Mouse (Mus musculus): ENCODE data around the gene Ebf4.
"Not testable (repeated sequence)": the region's sequence is repeated elsewhere in the genome, so short reads cannot be mapped to it uniquely, and the experiment has no call there.

The Ebf4 gene

GRCm38 (mm10) chr2:130295331-130296133 lies 563 bp downstream of the Ebf4 start:
- peak in 1 of 2 experiments; percentile 50 for DNase-seq (ENCODE audit: low spot score in 2 of 2)

- DNase-seq (ENCODE audit: low spot score in 2 of 2) = no peak
Observed at GRCm38 (mm10) chr2:130296134-130296745, 1.3 kb downstream of the Ebf4 start.

DNA sequence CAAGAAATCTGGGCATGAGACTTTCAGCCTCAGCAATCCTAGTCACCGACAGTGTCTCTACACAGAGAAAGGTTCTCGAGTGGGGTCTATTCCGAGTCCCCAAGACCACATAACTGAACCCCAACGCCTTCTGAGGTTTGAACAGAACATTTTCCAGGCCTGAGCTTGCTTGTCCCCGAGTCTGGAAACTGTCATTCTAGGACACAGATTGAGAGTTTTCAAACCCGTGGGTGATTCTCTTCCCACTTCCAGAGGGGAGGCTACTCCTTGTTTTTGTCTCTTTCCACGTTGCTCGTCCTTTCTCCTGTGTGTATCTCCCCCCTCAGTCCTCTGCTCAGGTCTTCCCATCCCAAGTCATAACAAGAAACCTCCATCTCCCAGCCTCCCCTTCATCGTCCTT lies 2.6 kb downstream of the Ebf4 start:
- DNase-seq (ENCODE audit: low spot score in 2 of 2) = no peak

DNA sequence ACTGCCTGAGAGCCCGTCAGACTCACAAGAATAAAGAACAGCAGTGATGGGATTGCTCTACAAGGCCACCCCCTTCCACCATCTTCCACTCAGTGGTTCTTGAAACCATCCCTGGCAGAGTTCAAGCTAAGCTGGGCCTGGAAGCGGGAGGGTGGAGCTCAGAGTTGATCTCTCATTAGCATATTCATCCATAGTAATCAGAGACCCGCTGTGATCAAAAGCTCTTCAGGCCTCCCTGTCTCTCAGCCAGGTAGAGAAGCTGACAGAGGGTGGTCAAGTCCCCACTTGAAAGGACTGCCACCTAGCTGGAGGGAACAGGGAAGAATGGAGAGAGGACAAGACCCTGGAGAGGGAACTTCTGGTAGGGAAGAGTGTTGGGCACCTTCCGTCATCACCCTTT lies 8.0 kb downstream of the Ebf4 start:
- no peak for DNase-seq (ENCODE audit: low spot score in 2 of 2)

- no peak for DNase-seq (ENCODE audit: low spot score in 2 of 2)
Observed at GRCm38 (mm10) chr2:130327057-130327456, 32.1 kb downstream of the Ebf4 start.

- DNase-seq (ENCODE audit: low spot score in 2 of 2) = no peak
Observed at GRCm38 (mm10) chr2:130329502-130329901, 34.5 kb downstream of the Ebf4 start.

GRCm38 (mm10) chr2:130335112-130335511 lies 40.1 kb downstream of the Ebf4 start:
- DNase-seq (ENCODE audit: low spot score in 2 of 2) = no peak

DNA sequence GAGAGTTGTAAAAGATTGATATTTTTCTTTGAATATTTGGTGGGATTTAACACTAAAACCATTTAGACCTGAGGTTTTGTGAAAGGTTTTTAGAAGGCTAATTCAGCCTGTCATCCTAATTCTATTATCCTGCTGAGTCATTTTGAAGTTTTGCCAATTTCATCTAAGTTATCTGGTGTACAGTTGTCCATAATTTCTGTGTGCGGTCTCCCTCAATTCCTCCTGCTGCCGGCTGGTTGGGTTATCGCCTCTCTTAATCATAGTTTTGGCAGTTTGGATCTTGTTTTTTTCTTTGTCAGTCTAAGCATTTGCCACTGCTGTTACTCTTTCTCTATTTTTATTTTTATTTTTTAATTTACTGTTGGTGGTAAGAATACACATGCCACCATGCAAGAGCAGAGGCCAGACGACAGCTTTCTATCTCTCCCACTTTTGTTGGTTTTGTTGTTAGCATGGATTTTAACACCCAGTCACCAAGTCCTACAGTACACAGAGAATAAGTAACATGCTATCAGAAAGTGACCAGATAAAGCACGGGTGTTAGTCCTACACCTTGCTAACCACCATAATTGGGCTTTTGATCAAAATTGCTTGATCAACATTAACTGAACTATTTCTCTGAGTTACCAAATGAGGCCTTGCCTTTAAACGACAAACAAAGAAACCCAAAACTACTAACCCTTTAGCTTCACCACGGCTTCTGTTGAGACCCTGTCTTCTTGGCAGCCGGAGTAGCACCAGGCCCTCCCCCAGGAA lies 45.7 kb downstream of the Ebf4 start:
- no peak for DNase-seq (ENCODE audit: low spot score in 2 of 2)

DNA sequence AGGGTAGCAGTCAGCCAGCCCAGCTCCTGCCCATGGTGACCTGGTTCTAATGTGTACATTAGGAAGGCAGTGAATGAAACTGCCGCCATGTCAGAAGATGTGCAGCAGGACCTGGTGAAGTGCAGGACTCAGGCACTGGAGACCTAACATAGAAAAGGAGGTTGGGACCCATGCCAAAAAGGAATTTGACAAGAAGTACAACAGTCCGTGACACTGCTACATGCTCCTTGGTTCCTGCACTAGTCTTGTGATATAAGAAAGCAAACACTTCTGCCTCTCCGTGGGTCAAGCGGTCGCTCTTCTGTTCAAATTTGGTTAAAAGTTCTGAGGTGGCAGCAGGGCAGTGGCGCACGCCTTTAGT lies 46.2 kb downstream of the Ebf4 start:
- DNase-seq (ENCODE audit: low spot score in 2 of 2) = no peak

GRCm38 (mm10) chr2:130350376-130350775 lies 55.4 kb downstream of the Ebf4 start:
- no peak for DNase-seq (ENCODE audit: low spot score in 2 of 2)

DNA sequence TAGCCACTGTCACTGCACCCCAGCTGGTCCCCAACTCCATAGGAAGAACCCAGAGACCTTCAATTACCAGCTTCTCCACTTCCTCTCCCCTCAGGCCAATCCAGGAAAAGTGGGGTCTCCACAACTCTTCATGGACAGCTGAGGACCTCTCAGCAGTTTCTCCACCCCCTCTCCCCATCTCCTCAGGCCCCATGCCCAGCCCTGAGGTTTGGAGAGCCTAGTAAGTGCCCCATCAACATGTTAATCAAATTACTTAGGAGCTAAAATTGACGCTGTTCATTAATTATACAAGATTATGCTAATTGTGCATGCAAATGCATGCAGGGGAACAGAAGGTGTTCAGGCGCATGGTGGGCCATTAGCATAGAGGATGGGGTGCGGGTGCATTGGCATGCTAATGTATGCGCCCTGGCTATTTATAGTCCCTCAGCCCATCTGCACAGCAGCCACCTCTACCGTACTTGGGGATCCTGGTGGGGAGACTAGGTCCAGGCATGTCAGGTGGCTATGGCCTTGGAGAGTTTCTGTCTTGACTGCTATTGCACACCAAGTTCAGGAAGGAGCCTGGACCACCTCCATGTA lies 56.9 kb downstream of the Ebf4 start:
- DNase-seq (ENCODE audit: low spot score in 2 of 2) = no peak

- no peak for DNase-seq (ENCODE audit: low spot score in 2 of 2)
Observed at GRCm38 (mm10) chr2:130353411-130353810, 58.4 kb downstream of the Ebf4 start.

GRCm38 (mm10) chr2:130353889-130354288 lies 58.9 kb downstream of the Ebf4 start:
- no peak for DNase-seq (ENCODE audit: low spot score in 2 of 2)

GRCm38 (mm10) chr2:130357551-130357950 lies 62.6 kb downstream of the Ebf4 start:
- DNase-seq (ENCODE audit: low spot score in 2 of 2) = no peak

DNA sequence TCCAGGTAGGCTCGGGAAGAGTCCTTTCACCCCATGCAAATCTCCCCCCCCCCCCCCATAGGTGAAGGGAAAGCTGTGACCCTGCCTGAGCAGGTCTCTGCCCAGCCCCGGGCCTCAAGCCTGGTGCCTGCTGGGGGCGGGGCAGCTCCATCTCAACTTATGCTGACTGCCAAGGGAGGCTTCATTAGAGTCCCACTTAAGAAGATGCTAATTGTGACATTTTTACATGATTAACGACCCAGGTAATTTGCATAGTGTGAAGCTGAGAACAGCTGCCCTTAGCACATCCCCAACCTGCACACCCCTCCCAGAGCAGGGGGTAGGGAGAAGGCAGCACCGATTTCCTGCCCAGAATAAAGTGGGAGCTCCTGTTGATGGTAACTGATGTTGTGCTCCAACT lies 63.9 kb downstream of the Ebf4 start:
- DNase-seq (ENCODE audit: low spot score in 2 of 2) = no peak

DNA sequence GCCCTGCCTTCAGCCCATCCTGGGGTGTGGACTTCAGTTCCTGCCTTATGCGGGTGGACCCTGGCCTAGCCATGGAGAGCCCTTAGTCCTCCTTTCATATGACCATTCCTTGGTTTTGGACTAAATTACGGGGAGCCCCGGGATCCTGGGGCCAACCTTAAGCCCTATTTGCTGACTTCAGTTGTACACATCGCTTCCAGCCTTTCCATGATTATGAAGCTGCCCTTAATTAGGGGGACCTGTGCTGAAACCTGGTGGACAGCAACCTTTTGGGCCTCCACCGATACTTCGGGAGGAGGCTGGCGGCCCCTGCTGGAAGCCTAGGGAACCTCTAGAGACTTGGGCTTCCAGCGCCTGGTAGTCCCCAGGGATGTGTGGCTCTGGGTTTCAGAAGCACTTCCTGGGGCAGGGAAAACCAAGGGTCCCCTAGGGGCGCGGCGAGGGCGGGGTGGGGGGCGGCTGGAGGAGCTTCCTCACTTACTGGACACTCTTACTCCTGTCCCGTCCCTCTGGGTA lies 67.6 kb downstream of the Ebf4 start:
- DNase-seq (ENCODE audit: low spot score in 2 of 2) = peak in 1 of 2 experiments; percentile 46

DNA sequence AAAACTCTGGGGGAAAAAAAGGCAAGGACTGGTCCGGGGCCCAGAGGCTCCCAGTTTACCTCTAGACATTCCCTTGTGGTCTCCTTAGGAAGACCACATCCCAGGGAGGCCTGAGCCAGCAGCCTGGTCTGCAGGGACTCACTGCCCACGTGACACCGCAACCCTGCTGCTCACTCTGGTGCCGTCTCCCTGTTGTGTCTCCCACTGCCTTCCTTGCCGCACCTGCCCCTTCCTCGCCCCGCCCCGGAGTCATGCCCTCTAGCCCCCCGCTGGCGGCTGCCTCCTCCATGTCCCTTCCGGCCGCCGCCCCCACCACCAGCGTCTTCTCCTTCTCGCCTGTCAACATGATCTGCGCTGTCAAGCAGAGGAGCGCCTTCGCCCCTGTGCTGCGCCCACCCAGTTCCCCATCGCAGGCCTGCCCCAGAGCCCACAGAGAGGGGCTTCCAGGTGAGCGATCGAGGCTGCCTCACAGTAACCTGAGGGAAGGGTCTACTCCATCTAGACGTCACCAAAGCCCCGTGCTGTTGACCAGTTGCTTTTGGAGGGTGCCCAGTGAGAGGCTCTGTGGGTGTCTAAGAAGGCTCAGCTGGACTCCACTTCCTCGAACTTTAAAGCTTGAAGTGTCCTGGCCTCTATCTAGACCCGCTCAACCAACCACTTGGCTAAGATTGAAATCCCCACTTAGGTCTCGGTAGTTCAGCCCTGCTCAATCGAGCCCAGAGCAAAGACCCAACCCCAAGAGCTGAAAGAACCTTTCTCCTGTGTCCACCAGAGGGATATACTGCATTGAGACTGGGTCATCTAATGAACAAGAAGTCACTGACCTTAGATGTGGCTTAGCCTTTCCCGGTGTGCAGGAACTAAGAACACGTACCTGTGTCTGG lies 70.5 kb downstream of the Ebf4 start:
- DNase-seq (ENCODE audit: low spot score in 2 of 2) = no peak

DNA sequence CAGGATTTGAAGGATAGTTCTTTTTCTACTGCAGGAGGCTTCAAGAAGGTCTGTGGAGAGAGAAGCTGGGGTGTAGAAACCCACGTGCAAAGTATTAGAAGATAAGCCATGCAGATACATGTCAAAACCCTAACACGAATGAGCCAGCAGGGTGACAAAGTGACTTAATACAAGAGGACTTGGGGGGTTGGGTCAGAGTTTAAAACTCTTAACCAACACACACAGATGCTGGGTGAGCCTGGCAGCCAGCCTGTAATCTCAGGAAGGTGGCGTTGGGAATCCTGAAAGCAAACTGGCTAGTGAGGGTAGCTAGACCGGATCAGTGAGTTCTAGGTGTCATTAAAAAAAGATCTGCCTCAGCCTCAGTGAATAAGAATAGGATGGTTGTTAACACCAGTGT lies 72.4 kb downstream of the Ebf4 start:
- DNase-seq (ENCODE audit: low spot score in 2 of 2) = no peak

DNA sequence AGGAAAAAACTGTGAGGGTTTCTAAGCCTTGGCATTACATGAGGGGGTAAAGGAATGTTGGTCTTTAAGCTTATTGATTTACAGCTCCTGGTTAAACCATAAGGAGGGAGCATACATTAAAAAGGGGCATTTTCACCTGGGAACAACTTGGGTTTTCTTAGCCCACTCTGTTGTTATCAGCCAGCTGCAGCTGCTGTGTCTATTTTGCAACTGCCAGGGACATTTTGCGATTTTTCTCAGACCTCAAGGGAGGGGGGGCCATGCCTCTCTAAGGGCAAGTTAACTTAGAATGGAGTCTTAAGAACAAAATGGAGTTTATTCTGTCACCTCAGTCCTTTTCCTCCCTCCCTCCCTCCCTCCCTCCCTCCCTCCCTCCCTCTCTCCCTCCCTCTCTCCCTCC lies 78.1 kb downstream of the Ebf4 start:
- DNase-seq (ENCODE audit: low spot score in 2 of 2) = not testable (repeated sequence)

DNA sequence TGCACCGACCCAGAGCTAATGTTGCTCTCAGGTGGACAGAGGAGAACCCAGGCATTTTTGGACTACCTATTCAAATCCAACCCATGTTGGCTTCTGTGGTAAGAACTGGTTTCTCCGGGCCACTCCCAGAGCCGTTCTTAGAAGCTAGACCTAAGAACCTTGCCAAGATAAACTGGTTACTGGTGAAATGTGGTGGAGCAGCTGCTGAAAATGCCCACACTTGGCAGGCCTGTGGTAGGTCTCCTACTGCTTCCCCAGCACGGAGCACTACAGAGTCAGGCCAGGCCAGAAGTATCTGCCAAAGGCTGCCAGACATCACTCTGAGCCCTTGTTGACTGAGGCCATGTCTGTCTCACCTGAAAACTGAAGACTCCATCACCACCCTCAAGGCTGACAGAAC lies 80.0 kb downstream of the Ebf4 start:
- DNase-seq (ENCODE audit: low spot score in 2 of 2) = no peak

GRCm38 (mm10) chr2:130383205-130383604 lies 88.2 kb downstream of the Ebf4 start:
- DNase-seq (ENCODE audit: low spot score in 2 of 2) = no peak
